Mouse (Mus musculus): ENCODE data around the gene Primpol.

Primpol gene

DNA sequence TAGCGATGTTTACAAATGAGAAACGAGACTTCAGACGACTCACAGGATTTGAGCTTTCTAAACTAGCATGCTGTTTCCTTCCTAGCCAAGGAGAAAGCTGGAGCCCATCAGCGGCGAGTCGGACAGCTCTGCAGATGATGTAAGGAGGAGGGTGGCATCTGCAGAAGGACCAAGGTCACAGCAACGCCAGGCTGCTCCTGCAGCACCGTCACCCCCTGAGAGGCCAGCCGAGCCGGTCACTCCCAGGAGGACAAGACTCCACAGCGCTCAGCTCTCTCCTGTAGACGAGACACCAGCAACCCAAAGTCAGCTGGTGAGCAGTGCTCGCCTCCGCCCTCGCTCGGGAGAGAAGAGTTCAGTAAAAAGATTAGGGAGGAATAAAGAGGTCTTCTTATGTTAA lies 54.7 kb downstream of the Primpol start:
- no peak for DNase-seq (ENCODE audit: low spot score in 2 of 2)

DNA sequence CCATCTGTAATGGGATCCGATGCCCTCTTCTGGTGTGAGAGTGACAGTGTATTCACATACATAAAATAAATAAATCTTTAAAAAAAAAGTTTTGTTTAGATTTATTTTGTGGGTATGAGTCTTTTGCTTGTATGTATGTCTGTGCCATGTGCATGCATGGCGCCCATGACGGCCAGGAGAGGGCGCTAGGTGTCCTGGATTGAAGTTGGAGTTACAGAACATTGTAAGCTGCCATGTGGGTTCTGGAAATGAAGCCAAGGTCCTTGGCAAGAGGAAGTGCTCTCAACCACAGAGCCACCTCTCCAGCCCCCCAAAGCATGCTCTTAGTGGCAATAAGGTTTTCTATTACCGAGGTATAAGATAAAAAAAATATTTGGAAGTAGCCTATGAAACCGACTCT lies 57.6 kb downstream of the Primpol start:
- DNase-seq (ENCODE audit: low spot score in 2 of 2) = no peak

DNA sequence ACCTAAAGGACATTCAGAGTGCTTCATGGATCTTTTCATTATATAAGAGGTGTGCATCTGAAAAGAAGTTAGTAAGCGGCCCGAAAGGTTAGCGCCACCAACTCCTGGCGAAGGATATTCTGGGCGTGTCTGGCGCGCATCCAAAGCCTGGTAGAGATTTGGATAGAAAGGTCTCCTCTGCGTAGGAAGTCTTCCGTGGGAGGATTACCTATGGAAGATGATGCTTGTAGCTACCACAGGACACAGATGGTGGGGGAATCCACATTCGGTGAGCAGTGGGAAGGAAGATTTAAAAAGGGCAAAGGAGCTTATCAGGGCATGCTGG lies 64.6 kb downstream of the Primpol start:
- DNase-seq (ENCODE audit: low spot score in 2 of 2) = no peak

DNA sequence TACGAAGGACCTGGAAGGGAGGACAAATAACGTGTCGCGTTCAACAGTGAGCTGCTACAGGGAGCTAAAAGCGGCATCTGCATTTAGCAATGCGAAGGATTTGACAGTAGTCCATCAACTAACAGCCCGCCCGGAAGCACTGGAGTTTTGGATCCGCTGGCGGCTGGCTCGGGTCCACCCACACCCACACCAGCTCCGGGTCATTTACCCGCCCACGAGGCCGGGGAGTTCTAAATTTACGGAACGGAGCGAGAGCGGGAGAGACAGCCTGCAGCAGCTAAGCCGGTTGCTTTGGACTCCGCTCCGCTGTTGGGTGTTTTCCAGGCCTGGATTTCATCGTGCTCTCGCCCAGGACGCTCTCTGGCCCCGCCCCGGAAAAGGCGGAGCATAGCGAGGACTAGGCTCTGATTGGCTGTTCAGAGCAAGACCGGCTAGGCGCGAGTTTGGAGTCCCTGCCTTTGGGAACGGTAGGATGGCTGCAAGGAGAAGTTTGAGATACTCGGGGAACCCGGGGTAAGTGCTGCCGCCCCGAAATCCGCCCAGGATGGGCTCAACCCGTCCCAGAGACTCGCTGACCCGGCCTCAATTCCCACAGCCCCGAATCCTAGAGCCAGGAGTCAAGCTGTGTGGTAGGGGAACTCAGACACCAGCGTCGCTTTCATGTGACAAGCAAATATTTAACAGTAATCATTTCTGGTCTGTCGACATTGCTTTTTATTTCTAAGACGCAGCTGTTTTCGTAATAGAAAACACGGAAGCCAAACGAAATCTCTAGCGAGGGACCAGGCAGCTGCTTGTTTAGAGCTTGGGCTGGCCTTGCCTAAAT lies 65.2 kb downstream of the Primpol start, which contains the start of gene Cenpu:
TSS of gene Cenpu (plus strand) at position 414 of the 826 bp plus-strand sequence.
- DNase-seq (ENCODE audit: low spot score in 2 of 2) = peak; percentile 99

DNA sequence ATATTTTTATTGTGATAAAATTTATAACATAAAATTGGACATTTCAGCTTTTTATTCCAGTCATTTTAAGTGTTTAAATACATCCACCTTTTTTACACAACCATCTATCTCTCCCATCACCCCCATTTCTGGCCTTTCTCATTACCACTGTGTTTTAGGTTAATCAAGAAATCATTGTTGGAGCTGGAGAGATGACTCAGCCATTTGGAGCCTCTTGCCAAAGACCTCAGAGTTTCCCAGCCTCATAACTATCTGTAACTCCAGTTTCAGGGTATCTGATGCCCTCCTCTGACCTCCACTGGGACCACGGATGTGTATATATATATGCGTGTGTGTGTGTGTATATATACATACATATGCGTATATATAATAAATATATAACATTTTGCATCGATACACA lies 66.0 kb downstream of the Primpol start:
- no peak for DNase-seq (ENCODE audit: low spot score in 2 of 2)

DNA sequence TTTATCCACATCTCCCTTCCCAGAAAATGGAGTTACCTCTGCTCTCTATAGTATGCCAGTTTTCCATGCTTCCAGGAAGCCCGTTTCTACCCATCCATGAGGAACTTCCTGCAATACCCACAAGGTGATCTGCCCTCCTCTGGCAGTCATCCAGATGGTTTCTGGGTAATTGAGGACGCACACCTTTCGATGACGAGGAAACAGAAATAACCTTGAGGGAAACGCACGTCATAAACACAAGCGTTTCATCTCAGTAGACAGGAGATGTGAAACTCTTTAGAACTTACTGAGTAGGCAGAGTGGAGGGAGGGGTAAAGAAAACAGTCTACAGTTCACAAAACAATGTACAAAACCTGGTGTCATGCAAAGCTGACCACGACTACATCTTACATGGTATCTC lies 67.0 kb downstream of the Primpol start:
- DNase-seq (ENCODE audit: low spot score in 2 of 2) = no peak

DNA sequence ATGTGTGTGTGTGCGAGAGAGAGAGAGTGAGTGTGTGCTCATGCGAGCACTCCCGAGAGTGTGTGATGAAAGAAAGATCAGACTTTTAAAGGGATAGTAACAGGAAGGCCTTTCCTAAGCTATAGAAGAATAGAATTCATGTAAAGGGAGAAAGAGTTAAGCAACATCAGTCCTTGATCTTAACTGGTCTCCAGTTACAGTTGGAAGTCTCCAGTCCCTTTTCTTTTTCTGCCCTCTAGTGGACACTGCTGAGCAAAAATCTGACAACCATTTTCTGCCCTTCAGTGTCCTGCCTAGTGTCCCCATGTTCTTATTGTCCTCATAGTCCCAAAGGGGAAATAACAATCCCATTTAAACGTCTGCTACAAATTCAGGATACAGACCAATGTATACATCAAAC lies 69.8 kb downstream of the Primpol start:
- no peak for DNase-seq (ENCODE audit: low spot score in 2 of 2)

DNA sequence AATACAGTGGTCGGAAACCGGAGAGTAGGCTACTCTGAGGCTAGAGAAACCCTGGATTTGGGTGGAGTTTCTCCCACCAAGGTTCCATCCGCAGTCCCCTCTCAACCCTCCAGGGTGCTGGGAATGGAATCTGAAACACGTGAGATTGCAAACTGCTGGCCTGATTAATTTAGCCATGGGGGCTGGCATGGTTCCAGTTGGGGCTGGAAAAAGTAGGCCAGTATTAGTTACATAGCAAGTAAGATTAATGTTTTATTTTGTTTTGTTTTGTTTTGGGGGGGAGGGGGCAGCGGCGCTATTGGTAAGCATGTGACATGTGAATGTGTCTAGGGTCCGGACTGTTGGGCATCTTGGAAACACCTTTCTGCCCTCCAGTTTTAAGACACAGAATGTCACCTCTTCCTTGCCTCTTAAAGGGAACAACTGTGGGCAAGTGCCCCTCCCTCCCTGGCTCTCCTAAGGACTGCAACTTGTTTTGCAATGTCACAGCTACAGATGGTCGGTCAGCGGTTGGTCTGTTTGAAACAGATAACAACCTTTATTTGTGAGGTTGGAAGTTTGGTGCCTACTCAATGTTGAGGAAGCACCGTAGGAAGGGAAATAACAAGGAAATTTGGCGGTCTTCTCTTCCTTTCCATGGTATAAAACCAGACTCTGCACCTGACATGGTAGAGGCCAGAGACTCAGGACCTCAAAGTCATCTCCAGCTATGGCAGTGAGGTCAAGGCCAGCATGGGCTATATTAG lies 70.4 kb downstream of the Primpol start:
- no peak for DNase-seq (ENCODE audit: low spot score in 2 of 2)

DNA sequence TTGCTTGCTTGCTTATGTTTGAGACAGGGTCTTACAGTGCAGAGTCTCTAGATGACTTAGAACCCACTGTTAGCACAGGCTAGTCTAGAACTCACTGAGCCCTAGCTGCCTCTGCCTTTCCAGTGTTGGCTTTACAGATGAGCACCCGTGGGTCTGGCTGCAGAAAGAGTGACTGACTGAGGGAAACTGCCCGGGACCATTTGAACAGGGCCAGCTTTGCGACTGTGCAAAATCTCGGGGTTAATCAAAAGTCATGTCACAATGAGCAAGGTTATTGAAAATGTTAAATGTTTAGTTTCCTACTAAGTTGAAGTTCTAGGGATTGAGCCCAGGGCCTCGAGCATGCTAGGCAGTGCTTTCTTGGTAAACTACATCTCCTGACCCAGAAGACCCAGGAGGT lies 71.2 kb downstream of the Primpol start:
- no peak for DNase-seq (ENCODE audit: low spot score in 2 of 2)

DNA sequence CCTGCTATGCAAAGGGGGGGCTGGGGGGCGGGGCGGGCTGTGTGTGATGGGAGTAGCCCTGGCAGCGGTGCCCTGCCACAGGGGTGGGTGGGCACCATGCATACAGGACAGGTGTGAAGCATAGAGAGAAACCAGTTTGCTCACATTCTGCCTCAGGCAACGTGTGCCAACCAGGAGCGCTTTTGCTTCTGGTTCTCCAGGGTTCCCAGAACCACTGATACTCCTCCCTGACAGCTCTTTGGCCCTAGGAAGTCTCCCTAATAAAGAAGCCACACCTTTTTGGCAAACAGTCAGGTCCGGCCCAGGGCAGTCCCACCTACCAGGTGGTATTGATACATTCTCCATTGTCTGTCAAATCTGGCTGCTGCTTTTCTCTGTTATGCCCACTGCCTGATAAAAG lies 73.3 kb downstream of the Primpol start:
- DNase-seq (ENCODE audit: low spot score in 2 of 2) = no peak

DNA sequence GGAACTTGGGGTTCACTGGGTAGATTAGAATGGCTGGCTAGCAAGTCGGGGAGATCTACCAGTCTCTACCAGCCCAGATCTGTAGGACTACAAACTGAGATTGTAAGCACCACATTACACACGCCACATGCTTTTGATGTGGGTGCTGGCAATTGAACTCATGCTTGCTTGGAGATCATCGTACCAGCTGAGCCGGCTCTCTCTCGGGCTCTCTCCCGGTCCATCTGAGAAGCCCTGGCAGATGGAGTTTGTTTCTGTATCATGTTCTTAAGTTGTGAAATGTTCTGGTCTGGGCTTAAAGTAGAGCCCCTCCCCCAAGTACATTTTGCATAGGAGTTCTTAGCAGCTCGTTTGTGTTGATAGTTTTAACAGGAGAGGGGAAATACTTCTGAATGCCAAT lies 73.8 kb downstream of the Primpol start:
- DNase-seq (ENCODE audit: low spot score in 2 of 2) = no peak

DNA sequence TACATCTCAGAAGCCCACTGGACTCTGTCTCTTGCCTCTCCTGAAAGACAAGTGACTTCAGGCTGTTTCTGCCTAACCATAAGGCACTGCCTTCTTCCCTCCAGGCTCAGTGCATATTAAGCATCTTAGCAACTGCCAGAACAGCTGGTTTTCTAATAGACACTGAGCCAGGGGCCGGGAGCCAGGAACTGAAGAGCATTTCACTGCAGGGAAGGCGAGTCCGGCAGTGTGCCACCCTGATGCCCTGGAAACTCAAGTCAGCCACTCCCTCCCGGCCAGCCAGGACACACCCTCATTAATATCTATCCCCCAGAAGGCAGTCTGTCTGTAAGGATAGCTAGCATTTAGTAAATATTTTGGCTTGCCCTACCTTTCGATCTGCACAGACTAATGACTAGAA lies 77.3 kb downstream of the Primpol start:
- DNase-seq (ENCODE audit: low spot score in 2 of 2) = no peak

DNA sequence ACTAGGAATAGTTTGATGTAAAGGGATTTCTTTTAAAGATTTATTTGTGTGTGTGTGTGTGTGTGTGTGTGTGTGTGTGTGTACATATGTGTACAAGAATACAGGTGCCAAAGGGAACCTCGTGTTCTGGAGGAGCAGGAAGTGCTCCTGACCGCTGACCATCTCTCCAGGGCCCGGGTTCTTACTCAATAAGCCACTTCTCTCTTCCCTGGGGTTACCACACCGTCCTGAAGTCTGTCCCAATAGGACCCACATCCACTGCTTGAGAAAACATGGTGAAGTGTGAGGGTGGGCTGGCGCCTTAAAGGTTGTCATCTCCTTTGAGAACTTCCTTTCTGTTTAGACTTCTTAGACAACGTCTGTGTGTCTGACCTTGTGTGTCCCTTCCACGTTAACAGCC lies 83.1 kb downstream of the Primpol start:
- no peak for DNase-seq (ENCODE audit: low spot score in 2 of 2)

DNA sequence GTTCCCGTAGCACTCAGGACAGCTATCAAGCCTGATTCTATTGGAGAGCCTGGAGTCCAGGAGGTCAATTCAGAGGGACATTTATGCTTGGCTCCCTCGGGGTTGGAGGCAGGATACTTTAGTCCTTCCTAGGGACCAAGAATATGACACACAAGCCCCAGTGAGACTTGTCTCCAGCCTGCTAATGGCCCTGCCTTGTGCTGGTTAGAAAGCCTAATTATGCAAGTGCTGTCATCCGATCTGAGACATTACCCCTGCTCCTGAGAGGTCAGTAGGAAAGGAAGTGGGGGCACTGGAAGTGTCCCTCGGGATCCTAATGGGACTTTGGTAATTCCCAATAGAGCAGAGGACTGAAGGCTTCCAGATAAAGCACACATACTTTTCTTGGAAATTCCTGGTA lies 86.5 kb downstream of the Primpol start:
- DNase-seq (ENCODE audit: low spot score in 2 of 2) = no peak

DNA sequence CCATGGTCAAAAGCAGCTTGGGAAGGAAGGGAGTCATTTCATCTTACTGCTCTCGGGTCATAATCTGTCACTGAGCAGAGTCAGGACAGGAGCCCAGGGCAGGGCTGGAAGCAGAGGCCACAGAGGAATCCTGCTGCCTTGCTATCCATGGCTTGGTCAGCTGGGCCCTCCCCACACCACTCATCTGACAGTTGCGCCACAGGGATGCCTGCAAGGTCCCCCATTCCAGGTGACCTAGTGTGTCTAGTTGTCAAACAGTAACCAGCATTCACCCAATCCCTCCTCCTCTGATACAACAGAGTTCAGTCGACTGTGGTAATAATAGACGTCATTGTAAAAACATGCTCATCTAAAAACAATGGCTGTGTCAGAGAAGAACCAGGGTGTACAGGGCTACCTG lies 87.5 kb downstream of the Primpol start:
- DNase-seq (ENCODE audit: low spot score in 2 of 2) = no peak

DNA sequence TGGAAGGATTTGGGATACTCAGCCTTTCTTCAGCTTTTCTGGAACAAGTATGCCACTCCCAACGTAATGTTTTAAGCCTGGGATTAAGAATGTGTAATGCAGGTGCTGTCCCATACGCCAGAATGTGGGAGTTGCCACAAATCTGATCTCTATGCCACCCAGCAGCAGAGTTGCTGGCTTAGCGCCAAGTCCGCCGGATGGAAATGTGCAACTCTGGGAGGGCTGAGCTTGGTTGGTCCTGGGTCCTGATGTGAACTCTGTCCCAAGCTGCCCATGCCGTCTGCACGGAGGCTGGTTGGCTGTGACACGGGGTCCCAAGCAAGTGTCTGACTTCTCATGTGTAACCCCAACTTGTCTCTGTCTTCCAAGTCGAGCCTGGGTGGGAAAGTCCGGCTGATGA lies 90.2 kb downstream of the Primpol start:
- no peak for DNase-seq (ENCODE audit: low spot score in 2 of 2)

DNA sequence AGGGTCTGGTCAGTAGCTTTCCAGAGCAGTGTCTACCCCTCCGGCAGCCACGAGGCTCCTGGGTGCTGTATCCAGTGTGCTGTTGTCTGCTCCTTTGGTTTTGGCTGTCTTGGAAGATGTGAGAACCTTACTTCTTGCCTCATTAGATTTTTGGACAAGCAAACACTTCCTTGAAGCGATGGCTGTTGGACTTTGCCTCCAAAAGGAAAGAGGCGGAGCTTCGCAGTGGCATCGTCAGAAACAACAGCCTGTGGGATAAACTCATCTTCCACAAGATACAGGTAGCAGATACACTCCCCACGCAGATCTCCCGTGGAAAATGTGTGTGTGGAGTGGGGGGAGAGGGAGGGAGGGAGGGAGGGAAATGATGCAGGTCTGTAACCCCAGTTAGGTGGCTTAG lies 90.9 kb downstream of the Primpol start:
- no peak for DNase-seq (ENCODE audit: low spot score in 2 of 2)

Data from urinary bladder, adult 18-20 months (tissue).